Mouse (Mus musculus) testis, postnatal 14 days (tissue): ENCODE data around the gene Irf2.

Source experiments
- DNase-seq: peaks from one replicate; pipeline ENCODE4 v3.0.0; 2021; ENCODE audit warnings: low spot score

Irf2 gene

DNA sequence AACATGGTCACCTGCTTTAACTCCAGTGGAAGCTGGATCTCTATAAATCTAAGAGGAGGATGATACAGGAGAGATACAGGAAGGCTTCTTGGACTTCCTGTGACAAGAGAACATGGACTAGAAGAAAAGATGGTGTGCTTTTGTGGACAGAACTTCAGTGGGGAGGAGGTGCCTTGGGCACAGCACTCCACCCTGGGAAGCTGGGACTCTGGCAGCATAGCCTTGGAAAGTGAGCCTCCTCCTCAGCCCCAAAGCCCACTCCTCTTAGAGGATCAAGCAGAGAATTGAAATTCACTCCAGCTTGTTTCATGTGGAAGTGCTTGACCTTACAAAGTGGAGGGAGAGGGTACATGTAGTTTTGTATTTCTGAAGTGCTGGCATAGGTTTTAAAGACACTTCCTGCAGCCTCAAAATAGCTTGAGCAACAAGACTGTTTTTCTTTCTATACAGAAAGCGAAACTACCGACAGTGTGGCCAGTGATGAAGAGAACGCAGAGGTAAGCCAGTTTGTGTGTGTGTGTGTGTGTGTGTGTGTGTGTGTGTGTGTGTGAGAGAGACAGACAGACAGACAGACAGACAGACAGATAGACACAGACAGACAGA is 104.9 kb downstream of the Irf2 start:
- no peak for DNase-seq

DNA sequence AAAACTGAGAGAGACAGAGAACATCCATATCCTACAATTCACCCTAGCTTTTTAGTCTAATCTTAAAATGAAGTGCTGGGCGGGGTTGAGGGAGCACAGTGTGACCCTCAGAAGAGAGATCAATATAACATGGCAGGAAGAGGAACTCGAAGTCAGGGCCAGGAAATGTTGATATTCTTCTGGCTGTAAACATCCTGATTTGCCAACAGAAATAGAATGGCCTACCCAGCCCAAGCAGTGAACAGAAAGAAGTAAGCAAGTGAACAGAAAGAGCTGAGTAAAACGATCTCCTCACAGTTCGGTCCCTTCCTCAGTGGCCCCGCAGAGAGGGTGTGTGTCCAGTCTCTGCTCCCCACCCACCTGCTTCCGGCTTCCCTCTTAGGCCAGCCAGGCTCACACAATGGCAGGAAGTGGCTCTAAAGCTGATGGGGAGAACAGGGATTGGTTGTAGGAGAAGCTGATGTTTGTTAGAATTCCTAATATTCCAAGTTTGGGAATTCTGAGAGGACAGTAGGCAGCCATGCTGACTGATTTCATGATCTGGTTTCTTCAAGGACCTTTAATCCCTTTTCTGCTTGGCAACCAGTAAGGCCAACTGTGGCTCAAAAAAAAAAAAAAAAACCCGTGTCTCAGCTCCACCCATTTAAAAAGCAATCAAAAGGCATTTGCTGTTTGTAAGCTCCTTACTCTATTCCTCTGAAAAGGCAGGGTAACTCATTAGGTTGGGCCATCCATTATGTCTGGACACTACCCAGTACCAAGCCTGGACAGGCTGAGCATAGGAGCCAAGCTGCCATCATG is 105.6 kb downstream of the Irf2 start:
- DNase-seq = no peak

DNA sequence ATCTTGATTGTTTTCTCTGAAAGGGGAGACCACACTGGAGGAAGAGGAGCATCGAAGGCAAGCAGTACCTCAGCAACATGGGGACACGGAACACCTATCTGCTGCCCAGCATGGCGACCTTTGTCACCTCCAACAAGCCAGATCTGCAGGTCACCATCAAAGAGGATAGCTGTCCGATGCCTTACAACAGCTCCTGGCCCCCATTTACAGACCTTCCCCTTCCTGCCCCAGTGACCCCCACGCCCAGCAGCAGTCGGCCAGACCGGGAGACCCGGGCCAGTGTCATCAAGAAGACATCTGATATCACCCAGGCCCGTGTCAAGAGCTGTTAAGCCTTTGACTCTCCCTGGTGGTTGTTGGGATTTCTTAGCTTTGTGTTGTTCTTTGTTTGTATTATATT is 106.4 kb downstream of the Irf2 start:
- DNase-seq = no peak

DNA sequence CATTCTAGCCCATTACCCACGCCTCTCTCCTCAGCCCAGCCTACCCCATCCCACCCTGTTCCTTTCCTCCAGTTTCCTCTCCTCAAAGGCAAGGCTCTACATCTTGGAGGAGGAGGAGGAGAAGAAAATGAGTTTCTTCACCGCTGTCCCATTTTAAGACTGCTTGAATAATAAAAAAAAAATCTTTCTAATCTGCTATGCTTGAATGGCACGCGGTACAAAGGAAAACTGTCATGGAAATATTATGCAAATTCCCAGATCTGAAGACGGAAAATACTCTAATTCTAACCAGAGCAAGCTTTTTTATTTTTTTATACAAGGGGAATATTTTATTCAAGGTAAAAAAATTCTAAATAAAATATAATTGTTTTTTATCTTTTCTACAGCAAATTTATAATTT is 107.4 kb downstream of the Irf2 start:
- no peak for DNase-seq

DNA sequence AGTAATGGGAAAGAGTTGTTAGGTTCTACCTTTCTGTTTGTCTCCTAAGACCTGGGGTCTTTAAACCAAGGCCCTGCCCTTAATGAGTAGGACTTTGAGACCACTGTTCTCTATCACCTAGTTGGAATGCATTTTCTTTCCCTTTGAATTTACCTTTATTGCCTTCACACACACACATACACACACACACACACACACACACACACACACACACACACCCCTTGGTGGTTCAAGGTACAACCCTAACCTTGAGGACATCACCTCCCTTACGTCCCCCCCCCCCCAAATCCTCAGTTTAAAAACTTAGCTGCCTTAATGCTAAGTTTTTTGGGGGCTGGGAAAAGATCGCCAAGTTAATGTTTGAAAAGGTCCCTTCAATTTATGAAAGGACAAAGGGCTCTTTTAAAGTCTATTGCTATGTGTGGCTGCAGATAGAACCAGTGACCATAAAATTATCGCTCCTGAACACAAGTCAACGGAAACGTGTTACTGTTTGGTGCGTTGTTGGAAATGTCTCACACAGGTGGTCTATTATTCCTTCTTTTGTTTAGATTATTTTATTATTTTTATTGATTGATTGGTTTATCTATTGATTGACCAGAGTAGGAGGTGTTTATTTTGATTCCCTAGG is 108.6 kb downstream of the Irf2 start:
- DNase-seq = no peak

DNA sequence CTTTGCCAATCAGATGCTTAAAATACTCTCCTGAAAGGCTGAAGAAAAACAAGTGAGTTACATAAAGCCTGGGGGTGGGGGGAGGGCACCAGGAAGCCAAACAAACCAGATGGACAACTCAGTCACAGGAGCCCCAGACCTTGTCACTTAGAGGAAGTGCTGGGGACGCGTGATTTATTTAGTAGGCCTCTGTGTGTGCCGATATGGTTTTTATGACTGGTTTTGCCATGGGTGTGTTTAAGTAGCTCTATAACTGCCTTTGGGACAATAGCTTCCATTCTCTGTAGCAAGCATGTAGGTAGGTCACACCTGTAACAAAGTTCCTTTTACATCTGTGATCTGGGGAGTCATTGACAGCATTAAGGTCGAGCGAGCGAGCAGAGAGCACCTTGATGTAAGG is 109.4 kb downstream of the Irf2 start:
- no peak for DNase-seq

DNA sequence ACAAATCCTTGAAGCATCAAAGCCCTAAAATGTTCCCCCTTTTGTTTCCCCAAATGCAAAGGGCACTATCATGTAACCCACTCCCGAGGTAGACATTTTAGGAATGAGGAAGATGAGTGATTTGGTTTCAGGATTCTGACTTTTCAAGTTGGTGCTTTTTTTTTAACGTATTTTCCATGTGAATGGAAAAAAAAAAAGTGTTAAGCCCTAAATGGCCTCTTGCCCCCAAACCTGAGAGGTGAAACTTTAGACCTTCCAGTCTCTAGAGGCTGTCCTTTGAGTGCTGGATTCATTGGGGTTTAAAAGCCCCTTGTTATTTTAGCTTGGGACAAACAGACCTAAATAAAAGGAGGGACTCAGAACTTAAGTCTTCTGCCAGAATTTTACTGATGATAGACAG is 109.9 kb downstream of the Irf2 start:
- DNase-seq = no peak

DNA sequence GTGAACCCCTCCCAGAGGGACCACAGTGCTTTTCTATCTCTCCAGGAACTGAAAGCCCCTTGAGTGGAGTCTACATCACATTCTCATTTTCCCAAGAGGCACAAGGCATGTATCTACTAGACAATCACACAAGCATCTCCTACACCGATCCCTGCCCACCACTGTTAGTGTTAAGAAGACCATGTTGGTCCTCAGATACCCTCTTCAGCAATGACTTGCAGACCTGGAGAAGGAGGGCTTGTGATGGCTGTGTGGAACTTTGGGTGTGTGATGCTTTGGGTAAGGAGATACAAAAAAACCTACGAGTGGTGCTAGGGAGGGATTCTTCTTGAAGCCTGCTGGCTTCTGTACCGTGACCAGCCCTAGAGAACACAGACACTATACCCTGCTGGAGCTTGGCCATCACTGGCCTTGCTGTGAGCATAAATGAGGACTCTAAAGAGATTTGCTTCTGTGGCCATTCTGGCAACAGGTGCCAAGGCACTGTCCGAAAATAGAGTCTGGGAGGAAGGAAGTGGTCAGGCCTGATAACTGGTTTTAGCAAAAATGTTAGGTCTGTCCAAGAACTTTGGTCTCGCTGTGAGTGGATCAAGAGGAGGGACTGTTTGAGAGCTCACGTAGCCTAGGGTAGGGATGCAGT is 110.8 kb downstream of the Irf2 start:
- no peak for DNase-seq

DNA sequence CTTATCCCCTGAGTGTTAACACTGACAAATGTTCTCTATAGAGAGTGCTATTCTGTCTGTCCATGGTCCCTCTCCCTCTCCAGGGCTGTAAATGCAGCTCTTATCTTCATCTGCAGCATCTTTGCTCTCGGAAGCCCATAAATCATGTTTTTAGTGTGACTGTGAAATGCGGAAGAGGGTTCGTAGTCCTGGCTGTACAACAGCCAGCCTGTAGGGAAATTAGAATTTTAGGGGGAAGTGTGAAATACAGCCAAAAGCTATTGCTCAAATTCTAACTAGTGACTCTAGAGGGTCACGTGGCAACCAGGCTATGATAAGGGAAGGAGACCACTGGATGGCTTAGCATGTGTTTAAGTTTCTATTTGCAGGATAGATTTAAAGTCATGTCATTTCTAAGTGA is 112.0 kb downstream of the Irf2 start:
- no peak for DNase-seq

DNA sequence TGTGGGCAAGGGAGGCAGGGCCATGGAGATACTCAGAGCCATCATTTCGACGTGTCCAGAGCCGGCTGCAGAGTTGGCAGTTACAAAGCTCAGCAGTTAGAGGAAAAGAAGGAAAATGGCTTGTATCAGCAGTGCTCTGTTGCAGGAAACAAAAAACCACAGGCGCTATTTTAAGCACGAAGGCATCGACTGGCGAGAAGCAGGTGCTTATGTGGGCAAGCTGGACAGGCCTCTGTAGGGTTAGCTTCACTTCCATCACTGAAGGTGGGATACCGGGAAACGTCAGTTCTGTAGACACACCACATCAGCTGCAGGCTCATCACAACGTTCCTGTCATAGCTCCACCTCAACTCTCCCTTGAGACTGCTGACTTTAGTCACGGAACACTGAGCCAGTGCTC is 112.8 kb downstream of the Irf2 start:
- DNase-seq = no peak

DNA sequence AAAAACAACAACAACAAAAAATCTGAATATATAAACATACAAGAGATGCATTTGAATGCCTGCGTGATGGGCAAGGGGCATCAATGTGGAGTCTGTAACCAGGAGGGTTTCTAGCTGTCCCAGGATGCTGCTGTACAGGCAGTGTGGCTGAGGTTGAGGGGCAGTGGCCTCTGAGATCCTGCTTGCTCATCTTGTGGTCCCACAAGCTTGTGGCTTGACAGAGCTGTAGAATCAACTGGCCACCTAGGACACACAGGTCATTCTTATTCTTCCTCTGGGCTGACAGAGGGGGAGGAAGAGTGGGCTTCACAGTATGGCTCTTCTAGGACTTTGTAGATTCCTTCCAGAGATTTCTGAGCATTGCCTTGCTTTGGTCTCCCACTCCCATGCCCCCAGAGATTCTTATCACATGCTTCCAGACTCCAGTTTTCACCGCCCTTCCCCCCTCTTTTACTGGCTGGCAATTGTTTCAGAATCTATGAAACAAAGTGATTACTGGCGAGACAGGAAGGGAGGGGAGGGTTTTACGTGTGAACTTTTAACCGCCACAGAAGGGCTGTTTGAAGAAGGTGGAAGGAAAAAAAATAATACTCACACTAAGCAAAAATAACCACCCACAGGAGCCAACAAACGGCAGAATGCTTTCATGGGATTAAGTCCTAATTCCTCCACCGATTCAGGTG is 119.8 kb downstream of the Irf2 start:
- no peak for DNase-seq

DNA sequence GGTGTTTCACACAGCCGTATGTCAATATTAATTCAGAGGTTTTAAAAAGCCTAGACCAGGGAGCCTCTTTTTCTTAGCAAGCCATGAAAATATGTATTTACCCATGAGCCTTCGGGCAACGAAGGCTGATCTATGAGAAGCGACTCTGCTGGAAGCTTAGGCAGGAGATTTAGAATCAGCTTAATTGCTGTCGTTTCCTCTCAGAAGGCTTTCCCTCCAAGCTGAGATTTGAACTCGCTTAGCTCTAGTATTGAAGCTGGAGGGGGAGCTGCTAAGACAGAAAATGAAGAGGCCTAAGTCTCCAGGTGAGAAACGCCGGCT is 120.3 kb downstream of the Irf2 start:
- no peak for DNase-seq

DNA sequence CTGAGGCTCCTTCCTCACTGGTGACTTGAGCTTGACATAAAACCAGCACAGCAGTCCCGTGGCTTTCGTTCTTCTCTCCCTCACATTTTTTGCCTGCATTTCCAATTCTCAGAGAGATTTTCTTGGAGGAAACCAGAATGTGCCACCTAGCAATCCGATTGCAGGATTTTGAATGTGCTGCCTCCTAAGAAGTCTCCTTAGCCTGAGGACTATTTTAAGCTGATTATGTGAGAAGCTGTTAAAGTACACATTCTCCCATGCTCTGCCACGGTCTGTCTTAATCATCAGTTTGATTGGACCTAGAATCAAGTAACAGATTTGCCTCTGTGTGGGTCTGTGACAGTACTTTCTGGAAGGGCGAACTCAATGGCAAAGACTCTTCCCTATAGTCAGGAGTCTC is 123.0 kb downstream of the Irf2 start:
- DNase-seq = no peak

DNA sequence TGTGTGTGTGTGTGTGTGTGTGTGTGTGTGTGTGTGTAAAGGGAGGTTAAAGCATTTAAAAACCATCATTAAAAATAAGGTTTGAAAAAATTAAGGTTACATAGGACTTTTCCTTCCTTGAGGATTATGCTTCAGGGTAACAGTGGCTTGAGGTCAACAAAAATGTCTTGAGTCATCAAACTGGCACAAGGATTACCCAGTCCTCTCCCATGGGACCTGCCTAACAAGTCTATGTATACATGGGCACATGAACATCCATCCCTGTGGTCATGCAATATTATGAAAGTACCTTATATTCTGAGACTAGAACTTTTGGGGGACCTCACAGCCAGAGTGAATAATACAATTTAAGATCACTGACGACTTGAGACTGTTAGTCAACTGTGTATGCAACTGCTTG is 125.9 kb downstream of the Irf2 start:
- no peak for DNase-seq

DNA sequence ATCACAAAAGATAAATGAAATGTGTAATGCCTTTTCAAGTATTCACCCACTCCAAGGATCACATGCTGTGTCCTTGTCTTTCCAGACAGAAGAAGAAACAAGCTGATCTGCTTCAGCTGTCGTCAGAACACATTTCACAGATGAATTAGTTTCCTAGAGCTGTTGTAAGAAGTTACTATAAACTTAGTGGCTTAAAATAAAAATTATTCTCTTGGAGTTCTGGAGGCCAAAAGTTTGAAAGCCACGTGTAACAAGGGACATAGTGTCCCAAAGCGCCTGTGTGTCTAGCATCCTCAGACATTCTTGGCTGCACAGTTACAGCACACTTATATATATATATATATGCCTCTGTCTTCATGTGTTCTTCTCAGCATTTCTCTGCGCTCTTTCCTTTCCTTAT is 127.9 kb downstream of the Irf2 start:
- DNase-seq = no peak

DNA sequence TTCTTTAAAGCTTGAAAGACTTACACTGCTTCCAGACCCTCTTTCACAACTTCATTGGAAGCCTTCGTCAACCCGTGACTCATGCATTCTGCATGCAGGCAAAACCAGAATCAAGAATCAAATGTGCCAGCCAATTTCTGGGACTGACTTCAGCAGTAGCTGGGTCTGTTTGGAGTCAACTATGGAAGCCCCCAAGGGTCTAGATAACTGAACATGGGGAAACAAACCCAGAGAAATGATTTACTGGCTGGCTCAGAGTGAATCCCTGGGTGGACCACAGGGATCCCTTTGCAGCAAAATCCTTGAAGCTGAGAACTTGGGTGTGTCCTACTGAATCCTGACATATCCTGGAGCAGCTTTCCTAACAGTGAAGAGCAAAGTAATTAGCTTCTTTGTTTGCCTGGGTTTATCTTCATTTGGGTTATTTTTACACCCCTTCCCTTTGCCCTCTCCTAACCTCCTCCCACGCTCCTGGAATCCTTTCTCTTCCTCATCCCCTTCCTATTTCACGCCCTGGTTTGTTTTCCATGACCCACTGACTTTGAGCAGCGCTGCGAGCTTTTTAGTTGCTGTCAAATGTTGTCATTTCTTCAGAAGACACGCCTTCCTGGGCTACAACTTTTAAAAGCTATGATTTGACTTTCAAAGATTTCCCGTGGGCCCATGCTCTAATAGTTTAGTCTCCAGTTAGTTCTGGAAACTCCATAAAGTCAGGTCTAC is 129.0 kb downstream of the Irf2 start:
- peak; percentile 35 for DNase-seq

DNA sequence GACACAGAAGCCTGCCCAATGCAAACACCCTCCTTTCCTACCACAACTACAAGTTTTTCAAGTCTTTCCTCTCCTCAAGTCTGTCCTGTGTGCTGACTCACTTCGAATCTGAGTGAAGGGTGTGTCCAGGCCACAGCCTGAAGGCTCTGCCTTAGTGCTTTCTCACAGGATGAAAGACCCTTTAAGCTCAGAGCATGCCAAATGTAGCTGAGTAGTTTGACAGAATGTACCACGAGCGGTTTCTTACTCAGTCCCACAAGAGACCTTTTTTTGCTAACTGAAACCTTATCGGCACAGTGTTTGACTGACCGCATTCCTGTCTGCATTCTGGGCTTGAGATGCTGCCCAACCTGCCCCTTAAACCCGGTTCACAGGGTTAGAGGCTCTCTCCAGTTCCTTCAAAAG is 130.0 kb downstream of the Irf2 start:
- no peak for DNase-seq

DNA sequence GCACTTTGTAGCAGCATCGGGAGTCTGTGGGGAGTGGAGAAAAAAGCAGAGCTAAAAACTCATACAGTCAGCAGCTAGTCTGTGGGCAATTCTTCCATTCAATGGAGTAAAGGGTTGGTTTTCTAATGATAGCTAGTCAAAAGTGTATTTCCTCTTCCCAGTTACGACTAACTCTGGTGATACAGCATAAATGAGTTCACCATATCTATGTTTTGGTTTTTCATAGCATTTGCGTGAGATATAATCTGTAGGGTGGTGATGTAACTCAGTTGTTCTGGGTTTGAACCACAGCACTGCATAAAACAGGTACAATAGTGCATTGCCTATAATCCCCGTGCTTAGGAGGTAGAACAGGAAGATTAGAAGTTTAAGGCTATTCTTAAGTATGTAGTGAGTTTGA is 131.6 kb downstream of the Irf2 start:
- DNase-seq = no peak

DNA sequence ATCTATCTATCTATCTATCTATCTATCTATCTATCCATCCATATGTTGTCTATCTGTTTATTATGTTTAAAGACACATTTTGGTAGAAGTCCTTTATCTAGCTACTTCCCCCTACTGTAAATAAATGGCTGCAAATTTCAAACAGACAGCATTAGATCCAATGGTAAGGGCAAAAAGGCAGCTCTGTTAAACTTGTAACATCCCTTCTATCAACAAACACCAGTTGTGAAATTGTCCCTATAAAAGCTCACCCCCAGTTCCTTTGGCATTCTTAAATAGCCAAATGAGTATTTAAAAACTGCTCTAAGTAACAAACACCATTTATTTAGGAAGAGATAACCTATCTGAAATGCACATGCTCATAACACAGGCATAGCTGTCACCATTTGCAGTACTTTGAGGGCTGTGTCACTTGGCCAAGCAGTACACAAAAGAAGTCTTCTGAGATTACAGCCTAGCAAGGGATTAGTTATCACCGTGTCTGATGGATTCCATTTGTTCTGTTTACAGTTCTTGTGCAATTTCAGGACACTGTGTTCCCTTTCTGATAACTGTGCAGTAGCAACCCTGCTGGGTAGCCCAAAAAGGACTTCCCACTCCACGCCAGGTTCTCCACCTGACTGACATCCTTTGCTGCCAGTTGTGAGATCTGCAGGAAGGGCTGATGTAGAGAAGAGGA is 136.2 kb downstream of the Irf2 start:
- peak; percentile 57 for DNase-seq

DNA sequence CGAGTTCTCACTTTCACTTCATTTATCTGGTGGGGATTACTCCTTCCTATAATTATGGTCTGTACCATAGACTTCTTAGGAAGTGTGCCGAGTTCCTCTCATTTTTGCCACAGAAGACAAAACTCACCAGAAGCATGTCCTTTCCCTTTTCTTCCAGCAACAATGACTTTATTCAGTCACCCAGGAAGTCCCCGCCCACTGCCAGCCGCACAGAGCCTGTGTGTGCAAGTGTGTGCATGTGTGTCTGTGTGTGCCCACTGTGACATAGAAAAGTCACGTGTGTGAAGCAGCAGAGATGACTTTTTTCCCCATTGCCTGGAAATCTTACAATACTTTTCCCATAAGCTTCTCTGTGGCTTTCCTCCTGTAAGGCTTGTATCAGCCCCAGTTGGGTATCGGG is 141.8 kb downstream of the Irf2 start:
- DNase-seq = no peak

DNA sequence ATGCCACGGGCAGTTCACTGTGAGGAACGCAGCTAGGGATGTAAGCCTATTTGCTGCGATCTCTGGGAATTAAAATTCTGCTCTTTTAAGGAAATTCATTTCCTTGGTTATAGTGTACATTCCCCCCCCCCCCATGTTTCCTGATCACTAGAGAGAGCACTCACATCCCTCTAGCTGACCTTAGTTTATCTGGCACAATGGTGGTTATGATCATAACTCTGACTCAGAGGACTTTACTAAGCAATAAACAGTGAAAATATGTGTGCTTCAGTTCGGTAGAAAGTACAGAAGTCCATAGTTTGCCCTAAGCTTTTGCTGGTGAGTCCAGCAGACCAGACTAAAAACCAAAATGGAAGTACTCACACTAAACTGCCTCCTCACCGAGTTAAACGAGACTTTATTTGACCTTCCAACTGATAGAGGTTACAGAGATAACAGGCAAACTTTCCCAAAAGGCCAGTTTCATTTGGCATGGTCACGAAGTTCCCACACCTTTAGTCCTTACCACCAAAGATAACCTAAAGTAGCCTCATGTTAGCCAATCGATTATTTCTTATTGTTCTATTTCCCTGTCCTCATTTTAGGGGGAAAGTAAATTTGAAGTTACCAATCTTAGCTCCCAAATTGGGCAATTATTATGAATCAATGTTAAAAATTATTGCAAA is 142.4 kb downstream of the Irf2 start:
- DNase-seq = no peak
